Mouse (Mus musculus): ENCODE data around the gene Rps27l. TPM values are rescaled to one million over a fixed set of nuclear protein-coding genes. Genes with fewer than 3 reads are reported as not detected.

Rps27l gene
- polyA plus RNA-seq, 1 experiment from 2014 or later = 179 TPM

DNA sequence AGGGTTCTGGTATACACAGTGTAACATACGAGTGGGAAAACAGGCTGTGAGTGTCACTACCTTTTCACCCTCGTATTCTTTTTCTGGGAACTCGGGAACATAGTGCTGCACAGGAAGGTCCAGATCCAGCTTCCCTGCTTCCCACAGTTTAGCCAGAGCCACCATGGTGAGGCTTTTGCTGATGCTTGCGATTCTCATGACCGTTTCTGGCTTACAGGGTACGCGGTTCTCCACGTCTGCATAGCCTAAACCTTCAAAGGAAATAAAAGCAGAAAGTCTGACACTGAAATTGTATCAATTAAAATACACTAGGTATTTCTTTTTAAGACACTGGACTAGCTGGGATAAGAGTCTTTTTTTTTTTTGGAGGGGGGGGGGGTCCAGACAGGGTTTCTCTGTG, 25.2 kb downstream of the Rps27l start:
- Histone ChIP-seq H3K4me2 (no peak overlapping the region), H3K9me3 (no peaks in the 10 kb centered on the region), H3K4me1 (peaks cover 14% of the 10 kb centered on the region), H3K36me3 (replicated peaks) (peaks cover 20% of the 10 kb centered on the region), H3K27ac (no peak overlapping the region), H3K4me3 (no peak overlapping the region), H3K9ac (no peak overlapping the region), H3K27me3 (replicated peaks) (no peaks in the 10 kb centered on the region)
- WGBS = 85% methylated on average over 8 of the region's 8 CpGs
- ATAC-seq (replicated peaks) = no peak

DNA sequence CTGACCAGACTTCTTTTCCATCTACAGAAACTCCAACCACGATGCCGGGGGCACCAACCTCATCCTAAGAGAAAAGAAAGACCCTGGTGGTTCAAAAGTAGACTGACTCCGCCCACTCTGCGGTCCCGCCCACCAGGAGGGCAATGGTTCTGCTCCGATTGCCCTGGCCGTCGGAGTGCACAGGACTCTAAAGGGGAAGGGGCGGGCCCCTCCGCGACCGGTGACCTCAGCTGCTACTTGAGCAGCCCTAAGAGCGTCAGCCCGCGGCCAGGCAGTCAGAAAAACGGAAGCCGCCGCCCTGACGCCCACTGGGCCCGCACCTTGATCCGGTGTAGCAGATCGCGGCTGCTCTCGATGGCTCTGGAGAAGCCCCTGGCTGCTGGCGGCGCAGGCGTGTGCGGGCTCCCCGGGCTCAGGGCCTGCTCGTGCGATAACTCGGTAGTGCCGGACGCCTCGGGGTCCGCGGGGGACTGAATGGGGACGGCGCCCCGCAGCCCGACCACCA, 28.9 kb downstream of the Rps27l start:
- Histone ChIP-seq H3K27ac (peak overlapping the region; percentile 93), H3K4me3 (peak overlapping the region; percentile 99), H3K9me3 (no peaks in the 10 kb centered on the region), H3K36me3 (replicated peaks) (peaks cover 14% of the 10 kb centered on the region), H3K4me2 (peak overlapping the region; percentile 68), H3K27me3 (replicated peaks) (no peaks in the 10 kb centered on the region), H3K9ac (peak overlapping the region; percentile 97), H3K4me1 (peaks cover 14% of the 10 kb centered on the region)
- ATAC-seq (replicated peaks) = peak; percentile 86
- 0% methylated on average over 41 of the region's 41 CpGs for WGBS

DNA sequence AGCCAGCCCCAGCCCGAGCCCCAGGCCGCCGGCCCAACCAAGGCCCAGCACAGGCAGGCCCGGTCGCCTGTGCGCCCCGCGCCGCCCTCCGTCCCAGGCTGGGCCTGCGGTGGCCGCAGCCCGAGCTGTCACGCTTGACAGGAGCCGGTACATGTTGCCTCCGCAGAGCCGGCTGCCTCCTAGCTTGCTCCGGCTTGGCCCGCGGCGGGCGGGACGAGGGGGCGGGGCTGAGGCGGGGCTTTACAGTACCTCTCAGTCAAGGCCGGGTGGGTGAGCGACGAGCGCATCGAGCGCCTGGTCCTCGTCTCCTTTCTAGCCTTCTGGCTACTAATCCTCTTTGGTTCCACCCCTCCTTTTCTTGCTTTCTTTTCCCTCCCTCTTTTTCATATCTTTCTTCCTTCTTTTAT, 29.4 kb downstream of the Rps27l start, which contains the start of gene Lactb:
Gene Lactb (minus strand): TSS at position 246 of the 407 bp plus-strand sequence.
- WGBS = 0% methylated on average over 29 of the region's 32 CpGs

DNA sequence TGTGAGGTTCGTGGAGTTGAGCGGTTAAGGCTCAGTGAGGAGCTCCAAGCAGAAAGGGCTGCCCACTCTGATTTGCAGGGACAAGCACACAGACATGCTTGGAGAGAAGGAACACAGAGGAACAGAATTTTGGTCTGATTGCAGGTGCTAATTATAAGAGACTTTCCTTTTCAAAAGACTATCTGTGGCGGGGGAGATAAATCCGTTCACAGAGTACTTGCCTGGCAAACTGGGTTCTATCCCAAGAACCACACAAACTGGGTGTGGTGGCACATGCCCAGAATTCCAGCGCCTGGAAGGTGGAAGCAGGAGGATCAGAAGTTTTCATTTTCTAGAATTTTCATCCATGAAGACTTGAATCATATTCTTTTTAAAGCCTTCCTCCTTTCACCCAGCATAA, 31.2 kb downstream of the Rps27l start:
- peaks cover 14% of the 10 kb centered on the region for H3K4me1 ChIP-seq
- no peak overlapping the region for H3K4me3 ChIP-seq
- H3K4me2 ChIP-seq = no peak overlapping the region
- 78% methylated on average over 5 of the region's 5 CpGs for WGBS
- H3K27ac ChIP-seq = no peak overlapping the region
- ATAC-seq (replicated peaks) = no peak
- H3K27me3 ChIP-seq (replicated peaks) = no peaks in the 10 kb centered on the region
- H3K9me3 ChIP-seq = no peaks in the 10 kb centered on the region
- no peaks in the 10 kb centered on the region for H3K36me3 ChIP-seq (replicated peaks)
- H3K9ac ChIP-seq = no peak overlapping the region

More for the DNA sequence above, 29.4 kb downstream of the Rps27l start, which contains the start of gene Lactb:
- Histone ChIP-seq H3K9ac (peak within 1 kb of the TSS; percentile 97), H3K4me3 (peak within 1 kb of the TSS; percentile 99), H3K27ac (peak within 1 kb of the TSS; percentile 93), H3K4me2 (peak within 1 kb of the TSS; percentile 68), H3K36me3 (replicated peaks) (peaks cover 10% of the 10 kb centered on the region), H3K9me3 (no peaks in the 10 kb centered on the region), H3K4me1 (peaks cover 14% of the 10 kb centered on the region), H3K27me3 (replicated peaks) (no peaks in the 10 kb centered on the region)
- ATAC-seq (replicated peaks) = peak; percentile 99

DNA sequence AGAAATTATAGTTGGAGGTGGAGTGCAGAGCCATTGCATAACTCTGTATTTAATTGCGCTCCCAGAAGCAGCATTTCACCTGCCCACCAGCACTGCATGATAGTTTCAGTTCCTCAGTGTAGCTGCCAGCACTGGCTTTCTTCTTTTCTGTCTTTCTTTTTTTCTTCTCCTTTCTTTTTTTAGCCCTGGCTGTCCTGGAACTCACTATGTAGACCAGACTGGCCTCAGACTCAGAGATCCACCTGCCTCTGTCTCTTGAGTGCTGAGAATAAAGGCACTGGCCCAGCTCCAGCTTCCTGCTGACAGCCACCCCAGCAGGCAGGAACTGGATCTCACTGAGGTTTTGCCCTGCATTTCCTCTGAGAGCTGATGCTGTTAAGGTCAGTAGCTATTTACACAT, 32.1 kb downstream of the Rps27l start:
- no peak overlapping the region for H3K9ac ChIP-seq
- H3K27me3 ChIP-seq (replicated peaks) = no peaks in the 10 kb centered on the region
- no peak overlapping the region for H3K27ac ChIP-seq
- H3K4me2 ChIP-seq = no peak overlapping the region
- H3K4me1 ChIP-seq = peaks cover 14% of the 10 kb centered on the region
- 100% methylated on average over 1 of the region's 1 CpGs for WGBS
- no peaks in the 10 kb centered on the region for H3K36me3 ChIP-seq (replicated peaks)
- ATAC-seq (replicated peaks) = no peak
- no peak overlapping the region for H3K4me3 ChIP-seq
- H3K9me3 ChIP-seq = no peaks in the 10 kb centered on the region

DNA sequence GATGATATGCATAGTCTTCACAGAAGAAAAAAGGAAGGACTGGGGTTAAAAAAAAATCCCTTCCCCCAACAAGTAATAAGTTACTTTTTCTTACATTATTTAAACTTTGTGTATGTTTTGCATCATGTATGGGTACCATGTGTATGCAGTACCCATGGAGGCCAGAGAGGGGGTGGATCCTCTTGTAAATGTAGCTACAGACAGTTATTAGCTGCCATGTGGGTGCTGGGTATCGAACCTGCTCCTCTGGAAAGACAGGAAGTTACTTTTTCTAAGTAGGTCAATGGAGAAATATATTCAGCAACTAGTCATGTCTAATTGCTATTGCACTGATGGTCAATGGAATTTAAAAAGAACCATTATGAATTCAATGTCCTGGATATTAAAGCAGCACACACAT, 32.6 kb downstream of the Rps27l start:
- Histone ChIP-seq H3K9me3 (no peaks in the 10 kb centered on the region), H3K4me1 (peaks cover 14% of the 10 kb centered on the region), H3K4me2 (no peak overlapping the region), H3K4me3 (no peak overlapping the region), H3K27me3 (replicated peaks) (no peaks in the 10 kb centered on the region), H3K9ac (no peak overlapping the region), H3K27ac (no peak overlapping the region), H3K36me3 (replicated peaks) (no peaks in the 10 kb centered on the region)
- 85% methylated on average over 1 of the region's 1 CpGs for WGBS
- no peak for ATAC-seq (replicated peaks)

DNA sequence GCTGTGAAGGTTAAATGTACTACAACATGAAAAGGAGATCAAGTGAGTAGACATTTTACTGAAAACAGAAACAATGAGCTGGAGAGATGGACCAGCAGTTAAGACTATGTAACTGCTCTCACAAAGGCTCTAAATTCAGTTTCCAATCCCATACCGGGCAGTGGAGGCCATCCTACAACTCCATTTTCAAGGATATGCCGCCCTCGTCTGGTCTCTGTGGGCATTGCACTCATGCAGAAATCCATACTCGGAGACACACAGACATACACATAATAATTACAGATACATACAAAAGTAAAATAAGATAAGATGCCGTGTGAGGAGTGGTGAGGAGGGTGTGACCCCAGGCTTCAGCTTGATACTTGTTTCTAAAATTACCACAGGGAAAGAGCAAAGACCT, 34.6 kb downstream of the Rps27l start:
- Histone ChIP-seq H3K27me3 (replicated peaks) (no peaks in the 10 kb centered on the region), H3K36me3 (replicated peaks) (no peaks in the 10 kb centered on the region), H3K9me3 (no peaks in the 10 kb centered on the region), H3K27ac (no peak overlapping the region), H3K9ac (no peak overlapping the region), H3K4me3 (no peak overlapping the region), H3K4me2 (no peak overlapping the region), H3K4me1 (peaks cover 4% of the 10 kb centered on the region; the same call in 1 of the 2 replicates)
- 10% methylated on average over 5 of the region's 5 CpGs for WGBS
- ATAC-seq (replicated peaks) = no peak

DNA sequence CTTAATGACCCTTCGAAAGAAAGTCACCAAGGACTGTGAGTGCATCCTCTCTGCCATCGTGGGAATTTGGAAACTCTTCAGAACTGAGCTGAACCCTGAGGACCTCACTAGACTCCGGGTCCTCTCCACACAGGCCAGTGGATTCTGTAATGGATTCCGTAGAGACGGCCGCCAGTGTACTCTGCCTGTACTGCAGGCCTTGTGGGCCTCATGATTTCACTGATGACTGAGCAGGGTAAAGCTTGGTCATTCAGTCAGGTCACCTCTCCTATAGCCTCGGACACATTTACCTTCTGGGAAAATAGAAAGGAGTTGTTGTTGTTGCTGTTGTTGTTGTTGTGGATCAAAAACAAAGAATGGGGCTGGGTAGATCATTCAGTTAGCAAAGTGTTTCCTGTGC, 36.2 kb downstream of the Rps27l start:
- WGBS = 80% methylated on average over 7 of the region's 7 CpGs
- Histone ChIP-seq H3K9me3 (no peaks in the 10 kb centered on the region), H3K27ac (no peak overlapping the region), H3K9ac (no peak overlapping the region), H3K36me3 (replicated peaks) (no peaks in the 10 kb centered on the region), H3K4me3 (no peak overlapping the region), H3K4me1 (no peaks in the 10 kb centered on the region), H3K27me3 (replicated peaks) (no peaks in the 10 kb centered on the region), H3K4me2 (no peak overlapping the region)
- no peak for ATAC-seq (replicated peaks)

DNA sequence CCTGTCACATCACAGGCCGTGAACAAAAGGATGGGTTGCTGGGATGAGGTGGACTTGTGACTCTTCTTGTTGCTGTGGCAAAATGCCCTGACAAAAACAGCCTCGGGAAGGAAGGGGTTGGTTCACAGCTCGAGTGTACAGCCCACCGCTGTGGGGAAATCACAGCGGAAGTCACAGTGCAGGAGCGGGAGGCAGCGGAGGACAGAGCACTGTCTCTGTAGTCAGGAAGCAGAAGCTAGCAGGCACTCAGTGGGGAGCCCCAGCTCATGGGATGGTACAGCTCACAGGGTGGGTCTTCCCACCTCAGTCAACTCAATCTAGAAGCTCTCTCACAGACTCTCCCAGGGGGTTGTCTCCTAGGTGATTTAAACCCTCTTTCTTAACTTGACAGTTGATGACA, 39.5 kb downstream of the Rps27l start:
- ATAC-seq (replicated peaks) = no peak
- H3K4me2 ChIP-seq = no peak overlapping the region
- H3K4me1 ChIP-seq = no peaks in the 10 kb centered on the region
- no peaks in the 10 kb centered on the region for H3K27me3 ChIP-seq (replicated peaks)
- H3K36me3 ChIP-seq (replicated peaks) = no peaks in the 10 kb centered on the region
- no peak overlapping the region for H3K9ac ChIP-seq
- WGBS = 76% methylated on average over 7 of the region's 7 CpGs
- no peak overlapping the region for H3K4me3 ChIP-seq
- H3K27ac ChIP-seq = no peak overlapping the region
- H3K9me3 ChIP-seq = no peaks in the 10 kb centered on the region

DNA sequence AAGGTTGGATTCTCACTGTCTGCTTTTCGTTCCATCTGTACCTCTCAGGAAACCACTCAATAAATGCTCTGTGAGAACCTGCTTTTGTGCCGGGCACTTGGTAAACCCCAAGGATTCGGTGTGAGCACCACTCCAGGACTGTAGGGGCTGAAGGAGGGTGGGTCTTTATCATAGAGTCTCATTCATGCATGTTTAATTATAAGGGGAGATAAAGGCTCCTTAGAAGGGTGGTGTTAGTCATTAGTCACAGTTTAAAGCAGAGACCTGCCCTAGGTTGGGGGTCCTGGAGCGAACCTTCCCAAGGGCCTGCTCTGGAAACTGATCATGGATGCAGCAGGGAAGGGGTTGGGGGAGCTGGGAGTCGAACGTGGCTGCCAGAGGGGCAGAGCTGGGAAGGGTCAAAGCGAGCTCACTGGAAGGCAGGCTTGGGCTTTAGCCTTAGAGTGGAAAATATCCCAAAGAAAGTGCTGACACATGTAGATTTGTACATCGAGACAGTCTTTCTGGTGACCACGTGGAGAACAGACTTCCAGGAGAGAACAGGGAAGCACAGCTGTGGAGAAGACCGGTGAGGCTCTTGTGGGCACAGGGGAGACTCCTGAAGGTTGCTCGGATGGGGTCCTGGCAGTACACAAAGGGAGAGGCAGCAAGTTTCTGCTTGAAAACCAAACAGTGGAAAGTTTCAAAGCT, 42.5 kb downstream of the Rps27l start:
- Histone ChIP-seq H3K36me3 (replicated peaks) (no peaks in the 10 kb centered on the region), H3K4me1 (no peaks in the 10 kb centered on the region), H3K4me3 (no peak overlapping the region), H3K27ac (no peak overlapping the region), H3K9me3 (no peaks in the 10 kb centered on the region), H3K4me2 (no peak overlapping the region), H3K27me3 (replicated peaks) (no peaks in the 10 kb centered on the region), H3K9ac (no peak overlapping the region)
- WGBS = 58% methylated on average over 11 of the region's 11 CpGs
- ATAC-seq (replicated peaks) = no peak

DNA sequence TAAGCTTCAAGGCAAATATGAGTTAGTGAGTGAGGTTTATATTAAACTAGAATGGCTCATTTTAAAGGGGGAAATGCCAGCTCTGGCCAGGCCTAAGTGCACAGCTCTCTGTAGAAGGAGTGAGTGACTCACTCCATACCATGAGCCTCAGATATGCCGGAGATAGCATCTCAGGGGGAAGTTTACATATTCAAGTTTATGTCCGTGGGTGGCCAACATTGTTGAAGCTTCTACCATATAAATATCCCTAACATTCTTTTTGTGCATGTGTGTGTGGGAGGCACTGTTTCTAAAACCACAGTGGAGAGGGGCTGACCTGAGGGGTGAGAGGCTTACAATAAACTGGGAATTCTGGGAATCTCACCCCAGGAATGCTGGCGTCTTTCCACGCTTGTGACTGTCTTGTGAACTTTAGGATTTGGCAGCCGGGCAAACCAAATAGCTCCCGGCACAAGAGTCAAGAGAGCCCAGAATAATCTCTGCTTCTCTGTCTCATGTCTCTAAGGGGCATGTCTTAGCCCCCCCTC, 43.1 kb downstream of the Rps27l start:
- WGBS = 59% methylated on average over 6 of the region's 6 CpGs
- Histone ChIP-seq H3K4me3 (no peak overlapping the region), H3K4me1 (no peaks in the 10 kb centered on the region), H3K27ac (no peak overlapping the region), H3K9me3 (no peaks in the 10 kb centered on the region), H3K4me2 (no peak overlapping the region), H3K27me3 (replicated peaks) (no peaks in the 10 kb centered on the region), H3K9ac (no peak overlapping the region), H3K36me3 (replicated peaks) (no peaks in the 10 kb centered on the region)
- no peak for ATAC-seq (replicated peaks)

DNA sequence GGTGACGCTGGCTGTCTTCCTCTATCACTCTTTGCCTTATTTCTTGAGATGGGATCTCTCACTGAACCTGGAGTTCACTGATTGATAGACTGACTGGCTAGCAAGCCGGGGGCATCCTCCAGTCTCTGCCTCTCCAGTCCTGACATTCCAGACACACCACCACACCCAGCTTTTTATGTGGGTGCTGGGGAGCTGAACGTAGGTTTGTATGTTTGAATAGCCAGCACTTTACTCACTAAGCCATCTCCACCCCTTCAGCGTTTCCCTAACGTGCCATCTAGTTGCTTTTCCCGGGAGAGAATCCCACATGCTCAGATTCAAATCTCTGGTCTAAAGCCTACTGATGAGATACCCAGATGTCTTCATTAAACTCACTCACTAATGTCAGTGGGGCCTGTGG, 43.7 kb downstream of the Rps27l start:
- Histone ChIP-seq H3K27me3 (replicated peaks) (no peaks in the 10 kb centered on the region), H3K9ac (no peak overlapping the region), H3K4me1 (no peaks in the 10 kb centered on the region), H3K4me2 (no peak overlapping the region), H3K36me3 (replicated peaks) (no peaks in the 10 kb centered on the region), H3K27ac (no peak overlapping the region), H3K9me3 (no peaks in the 10 kb centered on the region), H3K4me3 (no peak overlapping the region)
- ATAC-seq (replicated peaks) = no peak
- 79% methylated on average over 6 of the region's 6 CpGs for WGBS

DNA sequence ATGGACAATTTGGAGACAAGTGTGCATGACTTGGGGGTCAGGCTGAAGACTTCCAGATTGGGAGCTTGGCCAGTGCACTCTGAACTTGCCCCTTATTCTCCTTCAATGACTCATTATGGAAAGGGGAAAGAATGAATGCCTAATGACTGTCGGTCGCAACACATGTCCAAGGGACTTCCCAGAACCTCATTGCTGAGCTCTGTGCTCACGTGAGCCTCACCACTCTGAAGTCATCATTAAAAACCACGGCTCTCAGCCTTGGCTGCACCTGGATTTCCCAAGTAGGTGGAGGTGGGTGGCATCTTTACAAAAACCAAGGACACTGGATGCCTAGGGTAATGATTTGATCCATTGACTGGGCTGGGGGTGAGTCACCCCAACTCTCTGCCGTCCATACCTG, 44.2 kb downstream of the Rps27l start:
- Histone ChIP-seq H3K4me3 (no peak overlapping the region), H3K4me1 (no peaks in the 10 kb centered on the region), H3K36me3 (replicated peaks) (no peaks in the 10 kb centered on the region), H3K27me3 (replicated peaks) (no peaks in the 10 kb centered on the region), H3K4me2 (no peak overlapping the region), H3K27ac (no peak overlapping the region), H3K9ac (no peak overlapping the region), H3K9me3 (no peaks in the 10 kb centered on the region)
- no peak for ATAC-seq (replicated peaks)
- WGBS = 86% methylated on average over 5 of the region's 5 CpGs

All from midbrain, embryonic 15.5 days (tissue).